Mouse (Mus musculus) cerebellum, adult (tissue): ENCODE results near the gene Gck.

Experiments used
- ATAC-seq: cut with Nextera tagmentation; 2 replicates; pipeline ENCODE4 v1.9.2; 2017; ENCODE audit warnings: mild to moderate bottlenecking, moderate library complexity, mixed read lengths; ENCODE audit not compliant: insufficient number of reproducible peaks, low FRiP score, low TSS enrichment

Gene Gck

DNA sequence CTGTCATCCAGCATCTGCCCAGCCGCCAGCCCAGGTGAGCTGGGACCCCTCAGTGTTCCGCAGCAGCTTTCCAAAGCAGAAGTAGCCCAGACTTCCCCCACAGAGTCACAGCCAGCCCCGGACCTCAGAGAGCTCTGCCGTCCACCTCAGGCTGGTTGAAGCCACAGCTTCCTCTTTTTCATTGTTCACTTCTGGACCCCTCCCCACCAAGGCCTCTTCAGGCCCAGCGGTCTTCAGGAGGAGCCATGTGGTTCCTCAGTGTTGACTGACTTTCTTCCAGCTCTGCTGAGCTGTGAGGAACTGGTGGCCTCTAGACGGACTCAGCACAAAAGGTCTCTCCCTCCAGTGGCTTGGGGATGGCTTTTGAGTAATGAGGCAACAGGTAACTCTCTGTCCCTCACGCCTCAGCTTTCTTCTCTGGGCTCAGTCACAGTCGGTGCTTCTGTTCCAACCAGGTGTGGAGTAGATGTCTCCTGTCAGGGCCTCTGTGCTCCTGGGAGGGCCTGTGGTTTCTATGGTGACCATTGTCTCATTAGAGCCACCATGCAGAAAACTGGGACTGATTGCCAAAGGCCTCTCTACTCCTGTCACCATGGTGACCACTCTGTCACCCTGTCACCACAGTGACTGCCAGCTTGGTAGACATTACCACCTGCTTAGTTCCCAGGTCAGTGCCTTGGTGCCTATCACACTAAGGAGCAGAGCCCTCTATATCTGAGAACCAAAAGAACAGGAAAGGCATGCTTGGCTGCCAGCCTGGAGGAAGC is at the start of gene Gck:
Gene Gck (minus strand): TSS at position 496 of the 767 bp plus-strand sequence.
- ATAC-seq, result no peak

DNA sequence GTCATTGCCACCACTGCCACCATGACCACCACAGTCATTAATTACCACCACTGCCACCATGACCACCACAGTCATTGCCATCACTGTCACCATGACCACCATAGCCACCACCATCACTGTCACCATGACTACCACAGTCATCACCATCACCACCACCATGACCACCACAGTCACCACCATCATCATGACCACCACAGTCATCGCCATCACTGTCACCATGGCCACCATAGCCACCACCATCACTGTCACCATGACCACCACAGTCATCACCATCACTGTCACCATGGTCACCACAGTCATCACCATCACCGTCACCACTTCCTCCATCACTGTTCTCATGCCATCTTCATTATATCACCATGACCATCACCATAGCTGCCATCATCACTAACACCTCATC is 48.6 kb upstream of the Gck start:
- no peak for ATAC-seq

DNA sequence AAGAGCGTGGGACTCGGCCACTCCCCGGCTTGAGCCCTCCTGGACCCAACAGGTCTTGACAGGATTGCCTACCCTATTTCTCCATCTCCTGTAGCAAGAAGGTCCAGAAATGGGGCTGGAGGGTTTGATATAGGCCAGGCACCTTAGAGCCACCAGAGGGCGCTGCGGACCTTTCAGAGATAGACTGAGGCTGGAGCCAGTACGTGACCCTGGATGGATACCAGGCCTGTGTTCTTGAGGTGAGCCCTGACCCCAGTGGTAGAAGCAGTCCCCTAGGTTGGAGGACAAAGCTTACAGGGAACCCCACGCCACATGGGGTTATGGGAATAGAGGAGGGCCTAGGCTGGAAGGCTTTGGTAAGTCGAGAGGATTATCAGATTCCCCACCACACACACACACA is 46.1 kb upstream of the Gck start:
- ATAC-seq, result no peak

DNA sequence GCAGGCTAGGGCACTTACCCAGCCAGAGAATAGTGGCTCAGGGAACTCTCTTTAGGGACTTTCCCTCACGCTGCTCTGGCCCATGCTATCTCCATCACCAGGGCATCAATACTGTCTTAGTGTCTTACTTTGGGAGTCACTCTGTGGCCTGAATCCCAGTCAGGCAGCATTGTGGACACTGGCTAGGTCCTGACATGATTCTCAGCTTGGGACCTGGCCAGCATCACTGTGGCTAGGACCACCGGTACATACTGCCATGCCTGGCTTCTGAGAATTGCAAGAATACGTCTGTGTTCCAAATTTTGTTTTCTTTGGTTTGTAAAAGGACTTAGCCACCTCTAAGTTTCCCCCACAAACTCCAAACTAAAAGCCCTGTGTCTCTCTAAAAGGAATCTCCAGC is 45.0 kb upstream of the Gck start:
- ATAC-seq, result no peak

DNA sequence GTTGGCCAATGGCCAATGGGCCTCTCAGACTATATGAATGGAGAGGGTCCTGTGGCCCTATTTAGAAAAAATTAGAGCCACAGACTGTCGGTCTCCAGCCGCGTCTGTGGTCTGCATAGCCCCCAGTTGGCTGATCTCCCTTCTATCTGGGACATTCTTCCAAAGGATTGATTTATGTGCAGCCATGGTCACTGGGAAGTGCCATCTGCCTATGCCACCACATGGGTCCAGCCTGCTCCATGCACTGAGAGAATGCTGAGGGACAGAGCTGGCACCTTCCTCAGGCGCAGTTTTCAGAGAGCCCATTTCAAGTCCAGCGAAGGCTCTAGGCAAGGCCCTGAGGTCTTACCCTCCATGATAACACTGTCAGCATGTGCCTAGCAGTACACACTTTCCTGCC is 44.3 kb upstream of the Gck start:
- peak; percentile 43; the same call in 1 of the 2 replicates for ATAC-seq

DNA sequence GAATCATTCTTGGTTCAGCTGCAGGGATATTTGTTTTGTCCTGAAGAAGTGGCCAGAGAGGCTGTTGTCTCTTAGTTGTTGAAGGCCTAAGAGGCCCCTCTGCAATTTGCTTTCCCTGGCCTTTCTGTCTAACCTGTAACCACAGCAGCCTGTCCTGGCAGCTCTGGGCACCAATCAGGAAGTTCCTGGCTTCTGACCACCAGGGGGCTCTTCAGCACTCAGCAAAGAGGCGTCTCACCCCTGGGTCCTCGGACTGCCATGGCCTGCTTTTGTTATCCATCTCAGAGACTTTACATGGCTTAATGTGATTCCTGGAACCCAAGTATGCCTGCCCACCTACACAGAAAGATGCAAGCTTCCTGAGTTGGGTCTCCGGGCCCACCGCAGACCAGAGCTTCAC is 41.0 kb upstream of the Gck start:
- no peak for ATAC-seq

DNA sequence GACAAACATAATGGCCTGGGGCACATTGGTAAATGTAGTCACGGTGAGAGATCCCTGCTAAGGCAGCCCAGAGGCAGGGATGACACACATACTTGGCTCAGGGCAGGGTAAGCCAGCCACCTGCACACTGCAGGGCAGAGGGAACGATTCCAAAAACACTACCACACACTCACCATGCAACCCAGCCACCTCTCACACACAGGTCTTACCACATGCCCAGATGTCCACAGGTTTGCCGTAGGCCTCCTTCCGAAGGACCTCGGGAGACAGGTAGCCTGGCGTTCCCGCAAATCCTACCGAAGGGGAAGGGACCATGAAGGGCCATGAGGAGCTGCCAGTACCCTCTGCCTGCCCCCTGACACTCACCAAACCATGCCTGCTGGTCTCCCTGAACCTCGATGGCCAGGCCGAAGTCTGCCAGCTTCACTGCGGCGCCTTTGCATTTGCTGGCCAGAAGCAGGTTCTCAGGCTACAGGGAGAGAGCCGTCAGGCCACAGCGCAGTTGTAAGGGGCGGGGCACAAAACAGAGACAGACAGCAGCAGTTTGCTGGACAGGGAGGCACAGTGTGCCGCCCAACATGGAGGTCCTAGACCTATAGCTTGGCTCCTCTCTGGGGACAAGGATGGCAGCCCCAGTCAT is 40.2 kb upstream of the Gck start:
- ATAC-seq, result 0 out of 2 replicates have a peak, but pooled peaks have one; percentile 8

DNA sequence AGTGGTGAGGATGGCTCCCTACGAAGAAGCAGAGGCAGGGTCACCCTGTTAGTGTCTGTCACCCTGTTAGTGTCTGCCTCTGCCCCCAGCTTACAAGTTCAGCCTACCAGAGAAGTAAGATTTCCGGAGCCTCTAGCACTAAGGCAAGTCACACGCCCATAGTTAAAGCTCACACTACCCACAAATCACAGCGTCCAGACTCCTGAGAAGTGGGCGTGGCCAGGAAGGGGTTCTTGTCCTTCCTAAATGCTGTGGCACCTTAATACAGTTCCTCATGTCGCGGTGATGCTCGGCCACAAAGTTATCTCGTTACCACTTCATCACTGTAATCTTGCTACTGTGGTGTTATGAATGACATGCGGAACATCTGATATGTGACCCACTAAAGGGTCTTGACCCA is 38.2 kb upstream of the Gck start:
- ATAC-seq, result no peak

DNA sequence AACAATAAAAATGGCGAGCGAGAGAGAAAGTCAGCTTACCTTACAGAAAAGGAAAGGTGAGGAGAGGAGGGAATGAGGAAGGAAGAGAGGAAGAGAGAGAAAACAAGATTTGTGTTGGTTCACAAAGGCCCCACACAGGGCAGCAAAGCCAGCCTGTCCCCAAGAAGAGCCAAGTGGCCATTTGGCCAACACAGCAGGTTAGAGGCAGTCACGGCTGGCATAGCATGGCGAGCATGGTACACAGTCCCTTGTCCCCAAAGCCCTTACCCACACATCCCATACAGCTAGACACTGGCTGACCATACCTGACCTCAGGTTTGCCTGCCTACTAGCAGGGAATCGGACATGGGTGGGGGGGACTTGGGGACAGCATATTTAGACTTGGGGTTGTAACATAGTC is 33.7 kb upstream of the Gck start:
- peak; percentile 60; the same call in 1 of the 2 replicates for ATAC-seq

DNA sequence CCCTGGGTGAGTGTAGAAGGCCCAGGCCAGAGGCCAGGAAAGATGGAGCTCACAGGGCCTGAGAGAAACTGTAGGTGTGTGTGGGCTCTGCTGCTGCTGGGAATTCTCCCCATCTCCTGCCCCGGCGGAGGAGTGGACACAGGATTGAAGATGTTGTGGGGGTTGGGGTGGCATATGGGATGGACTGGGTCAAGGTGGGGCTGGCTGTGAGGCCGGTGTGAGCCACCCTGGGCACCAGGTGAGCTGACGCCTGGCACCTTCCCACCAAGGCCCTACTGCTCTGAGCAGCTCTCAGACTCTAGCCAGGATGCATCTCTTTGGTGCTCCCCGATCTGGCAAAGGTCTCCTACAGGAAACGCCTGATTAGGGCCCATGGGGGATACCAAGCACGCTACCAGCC is 31.4 kb upstream of the Gck start:
- no peak for ATAC-seq

DNA sequence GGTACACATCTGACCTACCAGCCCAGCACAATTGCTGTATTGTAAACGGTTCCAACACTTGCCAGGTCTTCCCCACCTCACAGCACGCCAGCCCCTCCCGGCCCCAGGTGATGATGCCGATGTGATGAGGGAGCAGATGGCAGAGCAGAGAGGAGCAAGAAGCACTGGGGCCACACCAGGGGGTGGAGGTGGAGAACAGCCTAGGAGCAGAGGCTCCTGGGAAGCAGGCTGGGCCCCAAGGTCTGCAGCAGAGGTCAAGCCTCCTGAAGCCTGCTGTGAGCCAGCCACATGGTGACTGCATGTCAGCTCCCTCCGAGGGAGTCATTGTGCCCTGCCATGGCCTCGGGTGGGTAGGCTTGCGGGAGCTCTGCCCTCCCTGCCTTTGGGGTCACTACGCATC is 30.7 kb upstream of the Gck start:
- ATAC-seq, result no peak

DNA sequence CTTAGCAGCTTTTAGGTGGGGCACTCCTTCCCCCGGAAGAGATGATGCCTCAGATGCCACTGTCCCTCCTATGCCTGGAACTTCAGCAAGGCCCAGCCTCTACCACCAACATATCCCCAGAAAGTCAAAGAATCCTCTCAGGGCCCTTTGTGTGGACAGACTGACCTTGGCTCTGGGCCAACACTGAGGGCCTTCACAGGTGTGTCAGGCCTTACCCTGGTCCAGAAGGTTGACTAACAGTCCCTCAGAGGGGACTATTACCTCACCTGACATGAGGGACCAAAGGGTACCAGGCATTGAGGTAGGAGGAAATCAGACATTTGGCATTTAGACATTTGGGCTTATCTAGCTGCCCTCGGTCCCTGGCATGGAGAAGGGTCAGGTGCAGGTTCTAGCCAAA is 30.2 kb upstream of the Gck start:
- no peak for ATAC-seq

DNA sequence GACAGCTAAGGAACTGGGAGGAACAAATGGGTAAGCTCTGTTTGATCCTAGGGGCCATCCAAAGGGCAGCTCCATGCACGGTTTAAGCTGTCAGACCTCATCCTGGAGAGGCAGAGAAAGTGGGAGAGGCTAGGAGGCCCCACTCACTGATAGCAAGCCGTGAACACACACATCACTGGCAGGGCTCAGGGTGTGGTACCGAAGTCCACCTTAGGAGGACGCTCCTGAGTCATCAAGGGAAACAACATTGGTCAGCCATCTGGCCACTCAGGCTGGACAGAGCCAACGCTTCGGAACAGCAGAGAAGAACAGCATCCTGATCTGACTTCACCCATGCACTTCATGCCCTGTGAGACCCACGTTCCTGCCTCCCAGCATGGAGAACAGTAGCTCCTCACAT is 29.2 kb upstream of the Gck start:
- no peak for ATAC-seq

DNA sequence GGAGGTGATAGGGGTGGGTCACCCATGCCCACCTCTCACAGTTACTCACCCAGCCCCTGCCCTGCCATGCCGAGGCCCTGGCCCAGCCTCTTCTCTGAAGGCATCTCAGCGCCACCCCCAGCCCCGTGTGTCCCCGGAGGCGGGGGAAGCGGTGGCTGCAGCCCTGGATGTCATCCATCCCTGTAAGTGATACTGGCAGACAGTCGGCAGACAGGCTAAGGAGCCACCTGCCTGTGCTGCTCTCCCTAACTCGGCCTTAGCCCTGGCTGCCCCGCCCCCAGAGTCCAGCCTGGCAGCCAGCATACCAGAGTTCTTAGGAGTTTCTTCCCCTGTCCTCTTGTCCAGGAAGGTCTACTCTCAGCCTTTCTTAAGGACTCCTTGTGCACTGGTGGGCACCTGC is 26.2 kb upstream of the Gck start:
- no peak for ATAC-seq

DNA sequence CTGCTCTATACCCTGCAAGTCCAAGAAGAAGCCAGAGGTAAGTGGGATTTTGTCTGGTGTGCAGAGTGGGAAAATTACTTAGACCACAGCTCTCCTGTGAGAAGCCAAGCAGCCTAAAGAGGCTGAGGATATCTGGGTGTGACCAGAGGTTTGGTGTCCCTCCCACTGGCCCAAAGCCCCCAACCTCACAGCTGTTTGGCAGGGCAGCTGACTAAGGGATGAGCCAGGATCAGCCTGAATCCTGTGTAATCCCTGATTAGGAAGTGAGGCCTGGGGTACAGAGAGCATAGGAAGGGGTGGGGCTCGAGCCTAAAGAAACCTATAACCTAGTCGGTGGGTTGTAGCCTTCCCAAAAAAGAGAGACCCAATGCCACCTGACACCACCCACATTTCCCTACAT is 25.2 kb upstream of the Gck start:
- no peak for ATAC-seq

DNA sequence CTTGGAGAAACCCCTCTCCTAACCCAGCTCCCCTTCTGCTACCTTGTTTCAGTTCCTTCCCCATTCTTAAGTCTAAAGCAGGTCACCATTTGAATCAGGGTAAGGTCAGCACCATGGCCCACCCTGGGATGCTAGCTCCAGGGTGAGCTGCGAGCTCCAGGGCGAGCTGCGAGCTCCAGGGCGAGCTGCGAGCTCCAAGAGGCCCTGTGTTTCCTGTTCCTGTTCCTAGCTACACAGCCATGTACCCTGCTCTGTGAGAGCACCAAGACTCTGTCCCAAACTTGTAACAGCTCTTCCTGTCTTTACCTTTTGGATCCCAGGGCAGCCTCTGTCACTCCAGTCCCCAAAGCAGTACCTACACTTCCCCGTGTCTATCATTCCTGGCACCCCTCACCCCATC is 24.2 kb upstream of the Gck start:
- ATAC-seq, result no peak

DNA sequence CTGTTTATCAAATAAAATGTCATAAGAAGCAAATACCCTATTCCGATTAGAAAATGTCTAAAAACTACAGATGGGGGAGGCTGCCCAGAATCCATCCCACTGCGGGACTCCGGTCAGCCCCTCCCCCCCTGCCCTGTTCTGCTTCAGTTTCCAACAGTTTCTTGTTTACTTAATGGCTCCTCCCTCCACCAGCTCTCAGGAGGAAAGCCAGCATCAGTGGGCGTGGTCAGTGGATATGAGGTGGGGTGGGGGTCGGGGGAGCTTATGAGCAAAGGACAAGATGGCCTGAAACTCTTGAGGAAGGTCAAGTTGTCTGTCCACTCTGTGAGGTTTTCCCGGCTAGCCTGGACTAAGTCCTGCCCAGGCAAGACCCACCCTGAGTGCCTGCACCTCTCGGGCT is 23.3 kb upstream of the Gck start:
- ATAC-seq, result no peak

DNA sequence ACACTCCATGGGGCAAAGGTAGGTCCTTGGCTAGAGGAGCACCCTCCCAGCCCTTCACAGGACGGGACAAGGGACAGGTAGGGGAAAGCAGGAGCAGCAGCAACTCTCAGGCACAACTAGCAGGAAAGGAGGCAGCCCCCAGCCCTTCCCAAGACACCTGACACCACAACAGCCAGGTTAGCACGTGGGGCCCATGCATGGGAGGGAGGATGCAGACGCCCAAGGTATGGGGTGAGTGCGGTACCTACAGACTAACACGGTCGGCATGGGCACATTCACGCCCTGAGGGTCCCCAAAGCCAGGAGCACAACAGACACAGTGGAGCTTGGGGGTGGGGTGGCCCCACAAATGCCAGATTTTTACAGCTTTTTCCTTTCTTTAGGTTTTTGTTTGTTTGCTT is 21.3 kb upstream of the Gck start:
- no peak for ATAC-seq

DNA sequence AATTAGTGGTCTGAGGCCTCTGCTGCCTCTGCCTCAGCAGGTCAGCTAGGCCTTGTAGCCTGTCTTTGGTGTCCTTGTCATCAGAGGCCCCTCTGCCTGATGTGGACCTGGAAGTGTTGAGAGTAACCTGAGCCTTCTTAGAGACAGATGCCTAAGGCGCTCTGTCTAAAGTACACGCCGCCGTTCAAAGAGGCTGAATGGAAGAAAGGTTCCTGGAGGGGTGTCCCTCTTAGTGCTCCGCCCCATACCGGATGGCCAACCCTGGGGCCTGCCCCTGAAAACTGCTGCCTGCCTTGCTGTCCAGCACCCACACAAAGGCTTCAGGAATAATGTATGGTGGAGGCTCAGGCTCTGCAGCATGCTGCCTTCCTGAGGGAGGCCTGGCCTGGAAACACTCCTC is 18.3 kb upstream of the Gck start:
- no peak for ATAC-seq

DNA sequence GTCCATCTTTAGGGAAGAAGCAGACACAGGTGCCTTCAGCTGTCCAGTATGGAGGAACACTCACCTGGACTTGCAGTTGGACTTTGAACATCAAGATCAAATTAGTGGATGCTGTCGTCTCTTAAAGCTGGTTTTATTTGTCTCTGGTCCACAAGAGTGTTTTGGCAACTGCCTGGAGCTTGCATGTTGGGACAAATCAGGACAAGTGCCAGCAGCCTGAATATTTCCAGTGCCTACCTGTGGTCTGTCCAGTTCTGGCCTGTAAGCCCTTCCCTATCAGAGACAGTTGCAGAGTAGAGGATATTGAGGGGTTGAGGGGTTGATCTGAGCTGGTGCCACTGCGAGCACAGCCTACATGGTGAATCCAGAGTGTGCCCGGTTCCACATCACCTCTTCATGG is 16.9 kb upstream of the Gck start:
- ATAC-seq, result no peak

DNA sequence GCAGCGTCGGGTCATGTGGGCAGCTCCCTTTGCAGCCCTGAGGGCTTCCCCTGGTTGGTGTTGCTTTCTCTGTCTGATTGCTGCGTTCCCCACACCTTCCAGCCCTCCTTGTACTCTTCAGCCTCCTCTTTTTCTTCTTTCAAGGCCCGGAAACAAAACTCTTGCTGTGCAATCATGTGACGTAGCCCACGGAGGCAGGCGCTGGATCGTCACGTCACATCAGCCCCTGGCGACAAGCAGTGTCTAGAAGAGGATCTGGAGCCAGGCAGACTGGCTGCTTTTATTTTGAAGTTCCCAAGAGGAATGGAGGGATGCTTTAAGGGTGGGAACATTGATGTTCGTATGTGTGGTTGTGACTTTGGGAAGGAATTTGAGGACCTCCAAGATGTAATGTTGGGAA is 16.0 kb upstream of the Gck start:
- no peak for ATAC-seq

DNA sequence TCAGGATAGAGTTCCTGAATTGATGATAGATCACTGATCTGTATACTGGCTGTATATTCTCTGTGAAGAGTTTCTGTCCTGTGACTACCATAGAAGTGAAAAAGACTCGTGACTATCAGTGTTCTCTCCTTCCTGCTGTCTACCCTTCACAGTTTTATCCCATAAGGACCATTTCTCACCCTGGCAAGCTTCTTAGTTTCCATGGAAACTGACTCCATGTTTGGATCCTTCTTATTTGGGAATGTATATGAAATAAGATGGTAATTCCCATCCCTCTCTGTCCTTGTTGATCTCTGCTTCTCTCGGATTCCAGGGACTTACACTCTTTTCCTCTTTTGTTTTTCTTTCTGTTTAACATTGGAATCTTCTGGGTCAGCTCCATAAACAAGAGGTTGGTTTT is 10.2 kb upstream of the Gck start:
- ATAC-seq, result no peak
